Mouse (Mus musculus) heart, adult 8-10 months (tissue): ENCODE data around the gene Limd1. TPM values are rescaled to one million over a fixed set of nuclear protein-coding genes. Genes with fewer than 3 reads are reported as not detected.
"Not testable (repeated sequence)": the region's sequence is repeated elsewhere in the genome, so short reads cannot be mapped to it uniquely, and the experiment has no call there.

Experiments used
- DNase-seq: peaks from one replicate; pipeline ENCODE4 v3.0.0; 2022; ENCODE audit warnings: low spot score
- total RNA-seq, 4 experiments: library from RNA; stranded (reverse); gene quantifications; 2 replicates each; pipeline ENCODE4 v1.2.4; 2022

Limd1 gene
- total RNA-seq: 10 to 100 TPM; 34.0 to 52.2 (median 36.9) TPM

- DNase-seq: peak; percentile 67
These were observed at the start of gene Limd1 for GRCm38 (mm10) chr9:123478586-123479195. Limd1 (plus strand) TSS chr9:123478706.

DNA sequence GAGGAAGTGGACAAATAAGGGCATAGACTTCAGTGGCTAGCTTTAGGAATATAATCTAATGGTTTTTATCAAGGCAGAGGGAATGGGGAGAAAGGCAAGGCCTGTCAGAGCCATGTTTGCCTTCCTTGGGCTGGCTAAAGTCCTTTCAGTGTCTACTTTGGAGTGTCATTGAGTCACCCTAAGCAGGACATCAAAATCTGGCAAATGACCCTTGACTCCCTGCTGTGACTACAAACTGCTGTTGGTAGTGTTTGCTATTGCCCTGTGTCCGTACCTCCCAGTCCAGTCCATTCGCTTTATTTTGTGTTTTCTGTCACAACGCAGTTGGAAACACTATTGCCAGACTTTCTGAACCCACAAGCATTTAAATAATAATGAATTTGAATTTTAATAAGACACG is 48.6 kb upstream of the Limd1 start:
- DNase-seq: no peak

DNA sequence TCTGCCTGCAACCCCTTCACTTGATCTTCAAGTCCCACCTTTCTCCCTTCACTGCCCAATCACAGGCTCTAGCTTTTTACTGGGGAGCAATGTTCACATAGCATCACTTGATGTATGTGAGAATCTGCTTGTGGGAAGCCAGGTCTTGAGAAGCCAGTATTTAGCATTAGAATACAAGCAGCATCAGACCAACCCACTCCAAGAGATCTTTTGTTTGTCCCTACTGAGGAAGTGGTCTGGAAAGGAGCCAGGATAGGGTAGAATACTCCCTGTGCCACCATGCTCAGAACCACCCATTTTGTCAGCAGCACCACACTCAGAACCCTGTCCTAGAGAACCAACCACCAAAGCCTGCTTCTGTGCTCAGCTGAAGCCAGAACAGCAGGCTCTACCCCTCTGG is 47.5 kb upstream of the Limd1 start:
- DNase-seq: no peak

DNA sequence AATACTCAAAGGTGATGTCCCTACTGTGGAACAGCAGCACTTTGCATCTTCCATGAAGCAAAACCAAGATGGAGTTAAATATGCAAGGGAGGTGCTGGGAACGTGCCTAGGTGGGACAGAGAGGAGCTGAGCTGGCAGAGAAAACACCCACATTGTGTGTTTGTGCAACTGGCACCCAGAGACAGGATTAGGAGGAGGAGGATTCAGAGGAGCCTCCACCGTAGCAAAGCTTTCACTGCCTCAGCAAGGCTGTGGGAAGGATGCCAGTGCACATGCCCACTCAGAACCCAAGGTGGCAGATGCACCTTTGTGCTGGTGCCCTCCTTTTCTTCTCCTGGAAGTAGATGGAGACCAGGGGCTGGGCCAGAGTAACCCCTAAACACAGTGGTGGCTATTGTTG is 40.3 kb upstream of the Limd1 start:
- no peak for DNase-seq

DNA sequence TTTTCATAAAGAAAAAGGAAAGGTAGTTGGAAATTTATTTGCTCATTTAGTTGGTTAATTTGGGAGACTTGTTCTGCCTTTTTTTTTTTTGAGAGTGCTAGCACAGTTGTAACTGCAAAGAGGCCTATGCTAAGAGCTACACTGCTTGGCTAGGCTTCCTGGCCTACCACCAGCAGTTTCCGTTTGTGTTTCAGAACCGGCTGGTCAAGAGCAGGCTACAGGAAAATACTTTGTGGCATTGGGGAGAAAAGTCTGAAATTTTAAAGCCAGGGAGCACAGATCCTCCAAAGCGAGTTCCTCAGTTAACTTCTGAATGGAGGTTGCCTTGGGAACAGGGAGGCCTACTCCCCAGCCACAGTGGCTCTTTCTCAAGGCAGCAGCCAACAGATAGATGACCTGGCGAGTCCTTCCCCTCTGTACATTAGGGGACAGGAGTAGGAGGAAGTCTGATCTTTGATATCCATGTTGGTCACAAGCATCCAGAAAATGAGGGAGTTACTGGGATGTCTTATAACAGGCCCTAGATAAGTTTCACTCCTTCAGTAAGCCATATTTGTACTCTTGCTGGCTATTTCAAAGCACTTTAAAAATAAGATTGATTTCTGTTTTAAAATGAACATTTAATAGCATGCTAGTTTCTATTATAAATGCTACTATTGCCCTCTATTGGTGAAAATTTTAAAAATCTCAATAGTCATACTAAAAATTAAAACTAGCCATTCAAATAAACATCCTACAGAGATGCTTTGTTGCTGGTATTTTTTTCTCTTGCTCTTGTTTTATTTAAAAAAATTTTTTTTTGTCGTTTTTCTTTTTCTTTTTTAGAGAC is 38.1 kb upstream of the Limd1 start:
- DNase-seq: peak; percentile 28

GRCm38 (mm10) chr9:123447101-123447500 is 31.4 kb upstream of the Limd1 start:
- not testable (repeated sequence) for DNase-seq

- DNase-seq: no peak
These were observed 29.9 kb upstream of the Limd1 start for GRCm38 (mm10) chr9:123448594-123448993.

DNA sequence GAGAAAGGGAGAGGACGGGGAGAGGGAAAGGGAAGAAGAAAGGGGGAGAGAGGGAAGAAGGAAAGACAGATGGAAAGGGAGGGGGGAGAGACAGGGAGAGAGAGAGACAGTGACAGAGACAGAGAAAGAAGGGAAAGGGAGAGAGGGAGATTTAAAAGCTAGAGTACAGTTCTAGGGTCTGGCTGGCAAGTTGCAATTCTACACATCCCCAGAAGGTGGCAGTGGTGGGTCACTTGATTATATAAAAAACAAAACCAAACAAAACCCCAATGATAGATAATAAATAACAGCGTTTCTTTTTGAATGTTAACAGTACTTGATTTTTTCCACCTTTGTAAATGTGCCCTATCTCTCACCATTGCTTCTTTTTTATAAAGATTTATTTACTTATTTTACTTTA is 28.3 kb upstream of the Limd1 start:
- peak; percentile 65 for DNase-seq

DNA sequence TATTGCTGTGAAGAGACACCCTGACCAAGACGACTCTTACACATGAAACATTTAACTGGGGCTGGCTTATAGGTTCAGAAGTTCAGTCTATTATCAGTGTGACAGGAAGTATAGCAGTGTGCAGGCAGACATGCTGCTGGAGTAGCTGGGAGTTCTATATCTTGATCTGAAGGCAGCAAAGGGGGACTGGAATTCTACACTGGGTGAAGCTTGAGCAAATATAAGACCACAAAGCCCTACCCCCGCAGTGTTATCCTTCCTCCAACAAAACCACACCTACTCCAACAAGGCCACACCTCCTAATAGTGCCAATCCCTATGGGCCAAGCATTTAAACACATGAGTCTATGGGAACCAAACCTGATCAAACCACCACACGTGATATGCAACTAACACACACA is 26.7 kb upstream of the Limd1 start:
- no peak for DNase-seq

- DNase-seq: no peak
These were observed 21.6 kb upstream of the Limd1 start for GRCm38 (mm10) chr9:123456634-123457602.

- DNase-seq: no peak
These were observed 20.9 kb upstream of the Limd1 start for GRCm38 (mm10) chr9:123457603-123458002.

DNA sequence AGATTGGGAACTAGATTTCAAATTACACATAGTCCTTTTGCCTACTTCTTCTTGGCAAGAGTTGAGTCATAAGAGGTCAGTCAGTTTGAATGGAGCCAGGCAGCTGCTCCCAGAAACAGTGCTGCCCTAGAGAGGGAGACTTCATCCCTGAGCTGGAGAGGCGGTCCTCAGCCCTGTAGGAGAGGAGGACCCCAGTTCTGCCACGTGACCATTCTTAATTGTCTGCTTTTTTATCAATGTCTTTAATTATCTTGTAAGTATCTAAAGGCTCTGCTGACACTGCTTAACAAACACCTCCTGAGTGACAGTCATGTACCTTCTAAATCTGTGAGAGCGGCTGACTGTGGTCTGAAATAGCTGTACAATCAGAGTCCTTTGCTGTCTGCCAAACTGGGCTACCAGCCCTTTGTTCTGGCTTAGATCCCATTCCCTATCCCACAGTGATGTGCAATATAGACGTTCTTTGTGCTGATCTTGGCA is 11.3 kb upstream of the Limd1 start:
- DNase-seq: peak; percentile 65

DNA sequence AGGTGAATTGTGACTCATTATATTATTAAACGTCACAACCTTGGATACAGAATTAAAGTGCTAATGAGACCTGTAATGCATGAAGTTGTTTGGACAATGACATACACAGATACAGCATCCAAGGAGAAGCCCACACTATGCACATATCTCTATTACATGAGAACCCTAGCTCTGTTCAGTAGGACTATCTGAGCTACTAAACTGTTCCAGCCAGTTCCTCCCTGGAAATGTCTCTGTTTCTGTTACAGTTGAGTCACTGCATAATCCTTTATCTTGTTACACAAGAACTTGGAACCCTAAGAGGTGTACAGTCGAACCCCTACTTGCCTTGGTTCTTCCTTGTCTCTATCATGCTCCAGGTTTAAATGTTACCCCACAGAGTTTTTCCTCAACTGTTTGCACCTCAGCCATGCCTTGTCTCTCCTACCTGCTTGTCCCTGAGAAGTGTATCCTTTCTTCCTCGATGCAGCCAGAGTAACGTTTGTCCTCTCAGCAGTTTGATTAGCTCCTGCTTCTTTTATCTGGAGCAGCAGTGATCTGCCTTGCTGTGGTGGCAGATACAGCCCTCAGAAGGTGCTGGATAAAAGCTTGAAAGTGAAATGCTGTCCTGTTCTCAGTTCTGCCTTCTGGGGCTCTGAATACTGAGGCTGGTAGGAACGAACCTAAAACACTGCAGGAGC is 10.0 kb upstream of the Limd1 start:
- DNase-seq: no peak

- DNase-seq: no peak
These were observed 9.4 kb upstream of the Limd1 start for GRCm38 (mm10) chr9:123469087-123469486.

DNA sequence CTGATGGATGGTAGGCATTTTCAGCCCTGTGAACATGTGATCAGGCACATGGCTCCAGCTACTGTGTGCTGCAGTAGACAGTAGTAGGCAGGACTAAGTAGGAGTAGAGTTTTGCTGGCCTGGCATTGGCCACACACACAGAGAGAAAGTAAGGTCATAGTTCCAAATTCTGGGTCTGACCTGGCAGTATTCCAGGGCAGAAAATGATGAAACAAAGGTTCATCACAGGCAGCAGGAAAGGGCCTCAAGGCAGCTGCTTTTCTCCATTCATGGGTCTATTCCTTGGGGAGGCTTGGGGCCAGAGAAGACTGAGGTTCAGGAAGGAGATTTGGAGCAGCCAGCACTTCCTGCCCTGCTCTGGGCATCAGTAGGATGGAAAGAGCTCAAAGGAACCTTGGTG is 5.1 kb upstream of the Limd1 start:
- DNase-seq: no peak

DNA sequence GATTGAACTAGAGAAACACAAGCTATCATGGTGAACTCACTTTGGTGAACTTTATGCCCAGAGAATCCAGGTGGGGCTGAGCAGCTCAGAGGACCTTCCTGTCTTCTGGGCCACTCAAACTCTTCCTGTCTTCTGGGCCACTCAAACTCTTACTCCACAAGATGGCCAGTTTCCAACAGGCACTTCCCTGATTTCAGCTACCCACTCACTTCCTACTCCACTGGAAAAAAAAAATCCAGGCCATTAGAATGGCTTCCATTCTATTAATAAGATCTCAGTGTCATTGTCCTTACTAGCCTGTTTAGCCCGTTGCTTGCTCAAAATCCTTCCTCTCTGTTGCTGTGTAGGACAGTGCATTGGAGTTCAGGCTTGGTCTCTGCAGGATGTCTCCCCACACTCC is 2.9 kb upstream of the Limd1 start:
- no peak for DNase-seq

DNA sequence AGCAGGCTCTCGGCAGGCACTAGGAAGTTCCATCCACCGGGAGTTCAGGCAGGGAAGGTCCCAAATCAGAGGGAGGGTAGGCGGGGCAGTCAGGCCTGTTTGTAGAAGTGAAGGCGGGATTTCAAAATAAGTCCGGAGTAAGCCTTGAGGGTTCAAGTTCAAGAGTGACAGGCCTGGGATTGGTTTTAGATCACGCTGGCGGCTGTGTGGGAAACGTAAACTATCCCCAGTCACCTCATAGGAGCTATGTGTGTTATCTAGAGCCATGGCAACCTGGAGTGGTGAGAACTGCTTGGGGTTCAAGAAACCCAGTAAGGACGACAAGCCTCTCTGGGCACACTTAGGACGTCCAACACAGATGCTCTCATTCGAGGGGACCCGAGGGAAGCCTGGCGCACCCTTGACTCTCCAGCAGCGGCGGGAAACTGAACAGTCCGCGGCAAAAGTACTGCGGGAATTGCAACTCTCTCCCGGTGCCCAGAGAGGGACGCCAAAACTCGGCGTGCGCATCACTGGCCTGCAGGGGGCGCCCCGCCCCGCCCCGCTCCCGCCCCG is 398 bp upstream of the Limd1 start:
- DNase-seq: no peak

DNA sequence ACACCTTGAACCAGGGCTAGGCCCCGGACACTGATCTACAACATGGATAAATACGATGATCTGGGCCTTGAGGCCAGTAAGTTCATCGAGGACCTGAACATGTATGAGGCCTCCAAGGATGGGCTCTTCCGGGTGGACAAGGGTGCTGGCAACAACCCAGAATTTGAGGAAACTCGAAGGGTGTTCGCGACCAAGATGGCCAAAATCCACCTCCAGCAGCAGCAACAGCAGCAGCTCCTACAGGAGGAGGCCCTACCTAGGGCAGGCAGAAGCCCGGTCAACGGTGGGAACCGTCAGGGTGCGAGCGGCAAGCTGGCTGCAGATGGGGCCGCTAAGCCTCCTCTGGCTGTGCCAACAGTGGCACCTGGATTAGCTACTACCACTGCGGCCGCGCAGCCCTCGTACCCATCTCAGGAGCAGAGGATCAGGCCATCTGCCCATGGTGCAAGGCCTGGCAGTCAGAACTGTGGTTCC is 727 bp downstream of the Limd1 start:
- no peak for DNase-seq

GRCm38 (mm10) chr9:123479876-123480252 is 1.4 kb downstream of the Limd1 start:
- no peak for DNase-seq

GRCm38 (mm10) chr9:123480253-123480921 is 1.9 kb downstream of the Limd1 start:
- no peak for DNase-seq
